Mouse (Mus musculus) kidney, adult 2 months (tissue): ENCODE data around the gene Kdm5b. TPM values are rescaled to one million over a fixed set of nuclear protein-coding genes. Genes with fewer than 3 reads are reported as not detected.

Experiments used
- DNase-seq: peaks from one replicate; pipeline ENCODE4 v3.0.0; 2021
- H3K27ac ChIP-seq: fragments of 200-500 bp; 2 replicates; pipeline ENCODE4 v1.5.1; 2012; ENCODE audit warnings: low read depth, low read length, control low read depth, inconsistent platforms; ENCODE audit not compliant: insufficient read depth
- H3K27me3 ChIP-seq: fragments of 200-500 bp; replicated peaks from 2 replicates; pipeline ENCODE4 v1.6.1; 2012; ENCODE audit warnings: mild to moderate bottlenecking, moderate library complexity, low read length, inconsistent platforms; ENCODE audit not compliant: control insufficient read depth, insufficient read depth
- H3K36me3 ChIP-seq: fragments of 200-500 bp; 2 replicates; pipeline ENCODE4 v1.6.1; 2012; ENCODE audit warnings: mild to moderate bottlenecking, moderate library complexity, low read length, inconsistent platforms; ENCODE audit not compliant: control insufficient read depth, insufficient read depth
- H3K4me1 ChIP-seq: fragments of 200-500 bp; 2 replicates; pipeline ENCODE4 v1.6.1; 2011; ENCODE audit warnings: low read length; ENCODE audit not compliant: control insufficient read depth, insufficient read depth
- H3K4me3 ChIP-seq: fragments of 200-500 bp; 2 replicates; pipeline ENCODE4 v1.5.1; 2011; ENCODE audit warnings: mild to moderate bottlenecking, low read depth, low read length, control low read depth; ENCODE audit not compliant: insufficient read depth
- CTCF ChIP-seq: fragments of 200-500 bp; conservative IDR thresholded peaks from 2 replicates; pipeline ENCODE4 v1.5.1; 2011; ENCODE audit warnings: low read depth, mild to moderate bottlenecking, control low read depth, low read length, moderate library complexity, mixed read lengths; ENCODE audit not compliant: insufficient read depth, insufficient read length
- POLR2A ChIP-seq: fragments of 200-500 bp; IDR thresholded peaks from one replicate; pipeline ENCODE4 v1.6.1; 2011; ENCODE audit warnings: low read depth, low read length, control low read depth
- WGBS: fragments of 180-500 bp; shearing (Covaris S2); methylation state at CpG from one replicate; pipeline ENCODE4 v1.1.7; 2018; 5-methylcytosine and 5-hydroxymethylcytosine counted together
- polyA plus RNA-seq: library from polyadenylated mRNA; depleted of rRNA; stranded (reverse); fragments of >200 nt; gene quantifications from 2 replicates; pipeline ENCODE4 v1.2.3, GENCODE M21; 2012

The Kdm5b gene
- polyA plus RNA-seq, 1 experiment = 6.1 TPM

DNA sequence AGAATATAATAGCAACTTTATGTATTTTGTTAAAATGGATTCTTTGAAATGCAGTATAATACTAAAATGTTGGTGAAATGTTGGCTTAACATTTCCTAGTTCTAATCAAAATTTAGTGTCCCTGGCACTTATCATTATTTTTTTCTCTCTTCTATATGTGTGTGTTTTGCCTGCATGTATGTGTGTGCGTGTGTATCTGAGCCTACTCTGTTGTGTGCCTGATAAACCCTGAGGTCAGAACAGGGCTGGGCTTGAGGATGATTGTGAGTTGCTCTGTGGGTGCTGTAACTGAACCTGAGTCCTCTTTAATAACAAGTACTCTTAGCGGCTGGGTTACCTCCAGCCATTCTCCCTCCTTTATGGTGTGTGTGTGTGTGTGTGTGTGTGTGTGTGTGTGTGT is 55.0 kb downstream of the Kdm5b start:
- Histone ChIP-seq H3K4me1 (no peaks in the 10 kb centered on the region), H3K36me3 (peaks cover 5% of the 10 kb centered on the region), H3K27me3 (no peaks in the 10 kb centered on the region), H3K4me3 (no peak overlapping the region), H3K27ac (no peak overlapping the region)
- no peak for DNase-seq
- TF ChIP-seq CTCF = no peak
- TF ChIP-seq POLR2A = no peak
- 90% methylated on average over 2 of the region's 2 CpGs for WGBS

GRCm38 (mm10) chr1:134617656-134618055 is 57.7 kb downstream of the Kdm5b start:
- no peak for TF ChIP-seq CTCF
- TF ChIP-seq POLR2A = no peak
- no peak overlapping the region for H3K27ac ChIP-seq
- no peak for DNase-seq
- WGBS = 85% methylated on average over 9 of the region's 9 CpGs
- no peak overlapping the region for H3K4me3 ChIP-seq
- H3K27me3 ChIP-seq = no peaks in the 10 kb centered on the region
- H3K36me3 ChIP-seq = peaks cover 5% of the 10 kb centered on the region
- H3K4me1 ChIP-seq = no peaks in the 10 kb centered on the region

DNA sequence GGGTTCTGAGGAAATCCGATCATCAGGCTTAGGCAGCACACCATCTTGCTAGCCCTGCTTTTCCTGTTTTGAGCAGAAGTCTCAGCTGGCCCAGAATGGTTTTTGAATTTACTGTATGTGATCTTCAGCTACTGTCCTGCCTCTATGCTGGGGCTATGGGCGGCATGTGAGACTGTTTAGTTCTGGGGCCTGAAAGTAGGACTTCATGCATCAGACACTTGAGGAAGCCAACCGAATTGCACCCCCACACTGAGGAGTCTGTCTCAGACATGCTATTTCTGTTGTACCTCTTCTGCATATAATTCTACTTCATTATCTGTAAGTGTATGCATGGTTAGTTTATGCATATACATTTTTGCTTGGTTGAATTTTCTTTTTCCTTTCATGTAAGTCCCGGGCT is 65.4 kb downstream of the Kdm5b start:
- DNase-seq = no peak
- 91% methylated on average over 4 of the region's 4 CpGs for WGBS
- H3K36me3 ChIP-seq = peaks cover 2% of the 10 kb centered on the region
- H3K4me3 ChIP-seq = no peak overlapping the region
- no peak overlapping the region for H3K27ac ChIP-seq
- no peaks in the 10 kb centered on the region for H3K4me1 ChIP-seq
- TF ChIP-seq POLR2A (no peak), CTCF (no peak)
- H3K27me3 ChIP-seq = no peaks in the 10 kb centered on the region

DNA sequence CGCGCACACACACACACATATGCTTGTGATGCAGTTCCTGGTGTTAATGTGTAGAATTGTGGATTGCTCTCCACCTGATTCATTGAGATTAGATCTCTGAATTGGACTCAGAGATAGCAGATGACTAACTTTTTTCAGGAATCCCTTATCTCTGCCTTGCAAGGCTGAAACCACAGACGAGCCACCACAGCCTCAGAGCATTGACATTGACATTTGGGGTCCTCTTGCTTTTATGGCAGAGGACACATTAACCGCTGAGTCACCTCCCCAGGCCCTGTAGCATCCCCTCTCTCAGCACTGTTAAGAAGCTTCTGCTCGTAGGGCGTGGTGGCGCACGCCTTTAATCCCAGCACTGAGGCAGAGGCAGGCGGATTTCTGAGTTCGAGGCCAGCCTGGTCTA is 69.5 kb downstream of the Kdm5b start:
- Histone ChIP-seq H3K4me3 (no peak overlapping the region), H3K27ac (no peak overlapping the region), H3K4me1 (no peaks in the 10 kb centered on the region), H3K27me3 (no peaks in the 10 kb centered on the region), H3K36me3 (peaks cover 5% of the 10 kb centered on the region)
- TF ChIP-seq CTCF = no peak
- TF ChIP-seq POLR2A = no peak
- DNase-seq = no peak
- 93% methylated on average over 10 of the region's 10 CpGs for WGBS

DNA sequence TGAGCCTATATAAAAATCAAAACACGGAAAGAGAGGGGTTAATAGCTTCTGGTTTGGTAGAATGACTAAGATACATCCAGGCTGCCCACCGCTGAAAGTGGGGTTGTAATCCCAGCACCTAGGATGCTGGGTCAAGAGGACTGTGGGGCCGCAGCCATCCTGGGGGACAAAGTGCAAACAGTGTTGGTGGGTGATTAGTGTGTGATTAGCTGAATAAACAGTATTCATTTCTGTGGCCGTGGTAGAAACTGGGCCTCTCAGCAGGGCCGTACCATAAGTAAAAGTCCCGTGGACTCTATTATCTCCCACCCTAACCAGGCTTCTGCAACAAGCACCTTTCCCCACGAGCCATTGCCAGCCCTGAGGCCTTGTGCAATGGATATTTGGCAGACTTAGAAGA is 74.3 kb downstream of the Kdm5b start:
- no peak for TF ChIP-seq CTCF
- TF ChIP-seq POLR2A = no peak
- 66% methylated on average over 7 of the region's 7 CpGs for WGBS
- H3K27me3 ChIP-seq = no peaks in the 10 kb centered on the region
- H3K36me3 ChIP-seq = peaks cover 5% of the 10 kb centered on the region
- H3K27ac ChIP-seq = no peak overlapping the region
- no peak for DNase-seq
- no peak overlapping the region for H3K4me3 ChIP-seq
- no peaks in the 10 kb centered on the region for H3K4me1 ChIP-seq

GRCm38 (mm10) chr1:134636245-134636644 is 76.3 kb downstream of the Kdm5b start:
- Histone ChIP-seq H3K27me3 (no peaks in the 10 kb centered on the region), H3K4me3 (no peak overlapping the region), H3K4me1 (no peaks in the 10 kb centered on the region), H3K36me3 (peaks cover 2% of the 10 kb centered on the region; the same call in 1 of the 2 replicates), H3K27ac (no peak overlapping the region)
- no peak for TF ChIP-seq POLR2A
- WGBS = 77% methylated on average over 3 of the region's 3 CpGs
- no peak for DNase-seq

DNA sequence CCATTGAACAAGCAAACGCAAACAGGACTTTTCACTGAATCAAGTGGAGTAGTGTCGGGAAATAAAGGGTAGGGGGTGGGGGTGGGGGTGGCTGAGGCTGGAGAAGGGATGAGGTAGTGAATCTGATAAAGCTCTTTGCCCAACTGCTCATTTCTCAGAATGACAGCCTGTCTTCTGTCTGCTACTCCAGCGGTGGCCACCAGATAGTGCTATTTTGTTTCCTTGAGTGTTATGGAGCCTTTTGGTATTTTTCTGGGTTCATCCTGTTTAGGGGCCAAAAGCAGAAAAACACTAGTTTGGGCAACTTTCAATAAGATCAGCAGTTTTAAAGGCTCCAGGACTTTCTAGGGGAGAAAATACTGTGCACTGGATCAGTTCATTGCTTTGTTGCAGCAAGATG is 76.7 kb downstream of the Kdm5b start:
- Histone ChIP-seq H3K4me3 (no peak overlapping the region), H3K27ac (no peak overlapping the region), H3K36me3 (peaks cover 2% of the 10 kb centered on the region; the same call in 1 of the 2 replicates), H3K27me3 (no peaks in the 10 kb centered on the region), H3K4me1 (no peaks in the 10 kb centered on the region)
- peak; percentile 33 for DNase-seq
- WGBS = 10% methylated on average over 3 of the region's 3 CpGs
- TF ChIP-seq CTCF = peak; percentile 40
- TF ChIP-seq POLR2A = no peak

- H3K27ac ChIP-seq = no peak overlapping the region
- no peaks in the 10 kb centered on the region for H3K27me3 ChIP-seq
- no peak overlapping the region for H3K4me3 ChIP-seq
- no peaks in the 10 kb centered on the region for H3K4me1 ChIP-seq
- TF ChIP-seq POLR2A (no peak), CTCF (no peak)
- WGBS = 25% methylated on average over 3 of the region's 3 CpGs
- H3K36me3 ChIP-seq = no peaks in the 10 kb centered on the region
- DNase-seq = no peak
Observed at GRCm38 (mm10) chr1:134638041-134638440, 78.1 kb downstream of the Kdm5b start.
